9 mouse cellular contexts compared by ENCODE assay signal in the genomic region with DNA sequence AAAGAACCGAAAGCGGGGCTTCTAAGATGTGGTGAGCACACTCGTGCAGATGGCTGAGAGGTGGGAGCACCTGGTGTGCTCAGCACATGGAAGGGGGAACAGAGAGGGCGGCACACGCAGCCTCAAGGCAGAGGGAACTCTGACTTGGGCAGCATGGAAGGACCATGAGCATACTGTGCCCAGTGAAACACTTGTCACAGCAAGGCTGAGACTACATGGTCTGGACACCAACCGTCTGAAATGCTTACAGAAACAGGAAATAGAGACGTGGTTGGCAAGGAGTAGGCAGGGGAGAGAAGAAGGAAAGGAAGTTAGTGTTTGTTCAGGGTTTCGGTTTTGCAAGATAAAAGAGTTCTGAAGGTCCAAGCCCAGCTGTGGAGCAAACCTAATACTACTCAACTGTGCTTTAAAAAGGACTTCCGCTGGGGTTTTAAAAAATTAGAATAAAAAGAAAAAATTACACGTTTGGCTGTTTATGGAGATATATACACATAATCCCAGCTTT. TPM values are rescaled to one million over a fixed set of nuclear protein-coding genes. Genes with fewer than 3 reads are reported as not detected.
DNase-seq lines count a peak whose midpoint lies in the region; ATAC-seq lines count a peak whose summit lies in the region.
"Had no signal": no experiment of that assay in that cellular context is flagged by ENCODE, and none has a peak within 500 bp of the region (broad histone marks: within the 10 kb centered on the region; RNA-seq: fewer than 3 reads in every experiment).

No protein-coding gene starts in this region.

- peaks cover 90% of the 10 kb centered on the region for H3K4me1 ChIP-seq in heart, embryonic 16.5 days (ENCODE audit: control insufficient read depth, insufficient read depth, low read length)
- H3K4me1 ChIP-seq in lung, embryonic 15.5 days: peaks cover 72% of the 10 kb centered on the region

- H3K4me3 ChIP-seq in heart, embryonic 16.5 days (ENCODE audit: low read length): no peak overlapping the region
- no peak overlapping the region for H3K4me3 ChIP-seq in lung, embryonic 15.5 days
- H3K4me3 ChIP-seq: erythroblast, embryonic 14.5 days had no signal

- WGBS in heart, embryonic 16.5 days: 53% methylated on average over 10 of the region's 10 CpGs
- 45% methylated on average over 10 of the region's 10 CpGs for WGBS in lung, embryonic 15.5 days

- peak overlapping the region; percentile 27 for H3K4me2 ChIP-seq in heart, embryonic 16.5 days (ENCODE audit: low read depth, low read length)
- H3K4me2 ChIP-seq in lung, embryonic 15.5 days: no peak overlapping the region

- peak; percentile 54 for ATAC-seq in CD4-positive, CD25-positive, alpha-beta regulatory T cell, adult 4 months
- ATAC-seq in heart, embryonic 16.5 days (replicated peaks; ENCODE audit: extremely low read depth, insufficient read depth, low FRiP score): no peak
- ATAC-seq in lung, embryonic 15.5 days (ENCODE audit: borderline replicate concordance, extremely low read depth, low FRiP score, low TSS enrichment): no peak
- ATAC-seq in erythroblast, adult 5-6 weeks (replicated peaks; ENCODE audit: low FRiP score, poor library complexity, severe bottlenecking): no peak

- H3K36me3 ChIP-seq in heart, embryonic 16.5 days (ENCODE audit: control insufficient read depth, insufficient read depth): no peaks in the 10 kb centered on the region
- no peaks in the 10 kb centered on the region for H3K36me3 ChIP-seq in lung, embryonic 15.5 days

- no peaks in the 10 kb centered on the region for H3K9me3 ChIP-seq in heart, embryonic 16.5 days (replicated peaks; ENCODE audit: control insufficient read depth, low read length)
- no peaks in the 10 kb centered on the region for H3K9me3 ChIP-seq in lung, embryonic 15.5 days

- H3K27ac ChIP-seq in heart, embryonic 16.5 days (ENCODE audit: low read length): peak overlapping the region; percentile 96
- H3K27ac ChIP-seq in lung, embryonic 15.5 days: peak overlapping the region; percentile 73

- peak; percentile 92 for DNase-seq in 416B (ENCODE audit: low read depth)
- DNase-seq in thymus, postnatal 36 days: peak; percentile 56 to 63
- no peak for DNase-seq in adrenal gland, adult 8-10 months
- no peak for DNase-seq in urinary bladder, postnatal 36 days (ENCODE audit: low spot score in 2 of 2)

- peak overlapping the region; percentile 50 for H3K9ac ChIP-seq in heart, embryonic 16.5 days (ENCODE audit: low read length)
- no peak overlapping the region for H3K9ac ChIP-seq in lung, embryonic 15.5 days

- H3K27me3 ChIP-seq in heart, embryonic 16.5 days (ENCODE audit: control insufficient read depth, insufficient read depth, low read length): no peaks in the 10 kb centered on the region
- H3K27me3 ChIP-seq in lung, embryonic 15.5 days: no peaks in the 10 kb centered on the region

RNA-seq across cellular contexts. Expression of a gene that starts 29.4 kb away (rescaled TPM):
- under 1 TPM in 1 of 2 experiments, not detected in 1; 0.39 TPM for polyA plus RNA-seq in CD4-positive, CD25-positive, alpha-beta regulatory T cell, adult 4 months (2017; shearing (Covaris generic))
- polyA plus RNA-seq in heart, embryonic 16.5 days (2015; fragmentation: Nextera tagmentation; extraction: Ambion mirVana): 3.7 and 4.0 TPM in 2 replicates
- 0.52 and 1.1 TPM in 2 replicates for polyA plus RNA-seq in lung, embryonic 15.5 days (2015; fragmentation: Nextera tagmentation; extraction: Ambion mirVana)
- total RNA-seq in adrenal gland, adult 8-10 months (2022): 1 to 10 TPM; 2.3 to 6.0 (median 2.7) TPM
- total RNA-seq in erythroblast, adult 5-6 weeks (2015; ENCODE audit: low replicate concordance): not detected in 2 replicates
- not detected in 2 replicates for total RNA-seq in erythroblast, adult 5-6 weeks (2017; ENCODE audit: low replicate concordance)

RNA-seq across cellular contexts. Expression of a gene that starts 45.9 kb away (rescaled TPM):
- 1 to 10 TPM; 1.6 to 1.8 TPM for polyA plus RNA-seq in CD4-positive, CD25-positive, alpha-beta regulatory T cell, adult 4 months (2017; shearing (Covaris generic))
- polyA plus RNA-seq in heart, embryonic 16.5 days (2015; fragmentation: Nextera tagmentation; extraction: Ambion mirVana): 32.6 and 33.2 TPM in 2 replicates
- 23.6 and 25.4 TPM in 2 replicates for polyA plus RNA-seq in lung, embryonic 15.5 days (2015; fragmentation: Nextera tagmentation; extraction: Ambion mirVana)
- total RNA-seq in adrenal gland, adult 8-10 months (2022): 10 to 100 TPM; 38.3 to 40.6 (median 40.1) TPM
- 1.9 and 2.5 TPM in 2 replicates for total RNA-seq in erythroblast, adult 5-6 weeks (2015; ENCODE audit: low replicate concordance)
- total RNA-seq in erythroblast, adult 5-6 weeks (2017; ENCODE audit: low replicate concordance): 3.3 and 7.2 TPM in 2 replicates

Comparison
In these comparisons a context has a peak if more than half of its experiments do, and no peak if none do; other contexts are left out.
1. DNase-seq: peak in 416B (single experiment) and thymus, postnatal 36 days (2 of 2); none in adrenal gland, adult 8-10 months (single experiment) and urinary bladder, postnatal 36 days (0 of 2).